Mouse (Mus musculus) megakaryocyte, embryonic 14.5 days (primary cell): ENCODE results near the gene Olfr644.

Source experiments
- FLI1 ChIP-seq: IDR thresholded peaks from 2 replicates; pipeline ENCODE4 v1.6.1; 2012; ENCODE audit warnings: low read length, inconsistent platforms, mixed read lengths
- GATA1 ChIP-seq: IDR thresholded peaks from 3 replicates; pipeline ENCODE4 v1.6.1; 2012; ENCODE audit warnings: mixed read lengths, low read length, inconsistent platforms, borderline replicate concordance

GRCm38 (mm10) chr7:104103913-104104756 lies 32.5 kb upstream of the Olfr644 start:
- TF ChIP-seq GATA1 (peak; percentile 72; the same call in 1 of the 3 replicates), FLI1 (no peak)
